Mouse (Mus musculus): ENCODE measurements at regions not wholly inside any gene's neighbourhood (a gene's known extent, or its start where the extent isn't known, plus 50 kb on each side); places are given as distances from the start of the nearest gene placed in this dataset.
"Not testable (repeated sequence)": the region's sequence is repeated elsewhere in the genome, so short reads cannot be mapped to it uniquely, and the experiment has no call there.

GRCm38 (mm10) chr3:56962248-56963013, 339.4 kb downstream of the Tm4sf1 start:
- TF ChIP-seq CTCF (conservative IDR thresholded peaks at IDR 0.05): no peak
- DNase-seq (ENCODE audit: low spot score in 2 of 2): peak; percentile 76 to 91
- no peak overlapping the region for H3K4me3 ChIP-seq
- H3K27ac ChIP-seq: peak overlapping the region; percentile 95

GRCm38 (mm10) chr3:56956978-56957377, 344.8 kb downstream of the Tm4sf1 start:
- H3K27ac ChIP-seq: peak overlapping the region; percentile 15; the same call in 1 of the 2 replicates
- TF ChIP-seq CTCF (conservative IDR thresholded peaks at IDR 0.05): no peak
- no peak overlapping the region for H3K4me3 ChIP-seq
- no peak for DNase-seq (ENCODE audit: low spot score in 2 of 2)

- TF ChIP-seq CTCF (conservative IDR thresholded peaks at IDR 0.05): no peak
- no peak overlapping the region for H3K27ac ChIP-seq
- H3K4me3 ChIP-seq: no peak overlapping the region
- no peak for DNase-seq (ENCODE audit: low spot score in 2 of 2)
Observed at GRCm38 (mm10) chr3:56955799-56956121, 346.0 kb downstream of the Tm4sf1 start.

DNA sequence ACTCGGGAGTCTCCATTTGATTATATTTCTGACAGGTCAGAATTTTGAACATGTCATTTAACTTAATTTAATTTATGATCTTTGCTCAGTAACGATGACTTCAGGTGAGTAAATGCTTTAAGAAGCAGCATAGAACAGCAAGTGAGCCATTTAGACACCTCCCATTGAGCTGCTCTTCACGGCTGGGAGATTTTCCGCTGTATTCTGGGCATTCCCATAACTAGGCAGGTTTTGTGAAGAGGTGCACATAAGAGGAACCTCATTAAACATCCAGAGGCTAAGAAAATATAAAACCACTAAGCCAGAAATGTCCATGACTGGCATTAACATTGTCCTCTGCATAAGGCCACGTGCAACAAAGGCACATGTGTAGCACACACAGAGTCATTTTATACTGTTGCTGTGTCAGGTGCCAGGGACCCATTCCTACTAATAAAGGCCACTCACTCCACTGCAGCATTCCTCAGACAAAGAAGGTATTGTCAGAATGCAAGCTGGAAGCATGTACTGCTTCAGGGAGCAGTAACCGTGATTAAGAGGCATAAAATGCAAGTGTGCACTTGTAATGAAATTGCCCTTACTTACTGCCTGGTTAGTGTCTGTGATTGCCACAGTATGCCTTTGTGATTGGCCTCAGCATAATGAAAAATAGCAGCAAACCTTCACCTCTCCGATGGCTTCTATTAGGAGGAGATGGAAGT, 346.5 kb downstream of the Tm4sf1 start:
- Histone ChIP-seq H3K27ac (no peak overlapping the region), H3K4me3 (no peak overlapping the region)
- no peak for TF ChIP-seq CTCF (conservative IDR thresholded peaks at IDR 0.05)
- DNase-seq (ENCODE audit: low spot score in 2 of 2): no peak

- H3K4me3 ChIP-seq; DNase-seq (ENCODE audit: low spot score in 2 of 2); H3K27ac ChIP-seq: not testable (repeated sequence)
Observed at GRCm38 (mm10) chr3:56942557-56942956, 359.2 kb downstream of the Tm4sf1 start.

- H3K27ac ChIP-seq; DNase-seq (ENCODE audit: low spot score in 2 of 2): not testable (repeated sequence)
Observed at GRCm38 (mm10) chr3:56928940-56929339, 372.8 kb downstream of the Tm4sf1 start.

GRCm38 (mm10) chr3:56898491-56898890, 403.3 kb downstream of the Tm4sf1 start:
- Histone ChIP-seq H3K4me3 (no peak overlapping the region), H3K27ac (no peak overlapping the region)
- DNase-seq (ENCODE audit: low spot score in 2 of 2): no peak
- no peak for TF ChIP-seq CTCF (conservative IDR thresholded peaks at IDR 0.05)

More at GRCm38 (mm10) chr3:56928940-56929339, 372.8 kb downstream of the Tm4sf1 start:
- H3K4me3 ChIP-seq: not testable (repeated sequence)

DNA sequence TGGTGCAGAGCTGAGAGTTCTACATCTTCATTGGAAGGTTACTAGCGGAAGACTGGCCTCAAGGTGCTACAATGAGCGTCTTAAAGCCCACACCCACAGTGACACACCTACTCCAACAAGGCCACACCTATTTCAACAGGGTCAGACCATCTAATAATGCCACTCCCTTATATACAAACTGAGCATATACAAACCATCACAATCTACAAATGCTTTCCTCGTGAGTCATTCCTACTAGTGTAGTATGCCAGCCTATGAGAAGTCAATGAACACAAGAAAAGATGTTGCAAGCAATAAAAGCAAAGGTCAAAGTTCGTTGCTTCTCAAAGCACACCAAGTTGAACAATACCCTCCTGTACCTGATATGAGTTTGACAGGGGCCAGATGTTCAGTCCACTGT, 424.7 kb downstream of the Tm4sf1 start:
- no peak for TF ChIP-seq CTCF (conservative IDR thresholded peaks at IDR 0.05)
- no peak overlapping the region for H3K4me3 ChIP-seq

DNA sequence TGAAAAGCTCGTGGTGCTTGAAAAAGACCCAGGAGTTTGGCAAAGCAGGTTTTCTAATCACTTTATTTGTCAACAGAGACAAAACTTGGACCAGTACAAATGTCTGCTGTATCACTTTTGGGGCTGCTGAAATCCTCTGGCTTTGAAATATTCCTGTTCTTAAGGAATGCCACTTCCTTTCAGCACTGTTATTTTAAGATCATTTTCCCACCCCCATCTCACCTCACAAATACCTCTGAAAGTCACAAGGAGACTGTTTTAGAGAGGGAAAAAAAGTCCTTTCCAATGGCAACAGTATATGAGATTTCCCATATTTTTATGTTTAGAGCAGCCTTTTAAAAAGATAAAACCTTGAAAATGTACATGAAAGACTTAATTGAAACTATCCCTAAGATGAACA, 438.2 kb downstream of the Tm4sf1 start:
- Histone ChIP-seq H3K4me3 (no peak overlapping the region), H3K27ac (no peak overlapping the region)
- DNase-seq (ENCODE audit: low spot score in 2 of 2): no peak
- no peak for TF ChIP-seq CTCF (conservative IDR thresholded peaks at IDR 0.05)

More for the DNA sequence above, 424.7 kb downstream of the Tm4sf1 start:
- no peak overlapping the region for H3K27ac ChIP-seq
- DNase-seq (ENCODE audit: low spot score in 2 of 2): no peak

DNA sequence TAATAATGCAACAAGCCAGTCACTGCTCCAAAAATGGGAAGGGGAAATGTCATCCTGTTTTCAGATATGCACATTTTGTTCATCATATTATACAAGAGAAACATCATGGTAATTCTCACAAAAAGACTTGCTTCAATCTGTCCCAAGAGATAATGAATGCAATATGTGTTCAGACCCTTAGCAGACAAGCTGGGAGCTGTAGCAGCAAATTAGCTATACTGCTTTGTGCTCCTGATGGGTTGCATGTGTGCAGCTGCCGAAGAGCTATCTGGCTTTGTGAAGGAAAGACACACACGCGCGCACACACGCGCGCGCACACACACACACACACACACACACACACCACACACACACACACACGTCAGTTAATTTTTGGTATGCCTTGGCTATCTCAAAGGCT, 441.9 kb downstream of the Tm4sf1 start:
- peak in 1 of 2 experiments; percentile 15 for DNase-seq (ENCODE audit: low spot score in 2 of 2)
- TF ChIP-seq CTCF (conservative IDR thresholded peaks at IDR 0.05): no peak
- H3K4me3 ChIP-seq: no peak overlapping the region
- H3K27ac ChIP-seq: 0 out of 2 replicates have a peak overlapping the region, but pooled peaks have one; percentile 60

DNA sequence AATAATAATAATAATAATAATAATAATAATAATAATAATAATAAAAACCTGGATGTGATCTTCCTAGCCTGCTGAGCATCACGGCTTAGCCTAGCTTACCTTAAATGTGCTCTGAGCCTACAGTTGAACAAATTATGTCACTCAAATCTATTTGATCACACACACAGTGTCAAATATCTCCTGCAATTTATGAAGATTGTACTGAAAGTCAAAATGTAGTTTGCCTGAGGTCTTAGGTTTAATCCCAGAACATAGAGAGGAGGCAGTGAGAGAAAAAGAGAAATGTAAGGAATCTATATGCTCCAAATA, 456.4 kb downstream of the Tm4sf1 start:
- Histone ChIP-seq H3K27ac (no peak overlapping the region), H3K4me3 (no peak overlapping the region)
- no peak for DNase-seq (ENCODE audit: low spot score in 2 of 2)
- TF ChIP-seq CTCF (conservative IDR thresholded peaks at IDR 0.05): no peak

DNA sequence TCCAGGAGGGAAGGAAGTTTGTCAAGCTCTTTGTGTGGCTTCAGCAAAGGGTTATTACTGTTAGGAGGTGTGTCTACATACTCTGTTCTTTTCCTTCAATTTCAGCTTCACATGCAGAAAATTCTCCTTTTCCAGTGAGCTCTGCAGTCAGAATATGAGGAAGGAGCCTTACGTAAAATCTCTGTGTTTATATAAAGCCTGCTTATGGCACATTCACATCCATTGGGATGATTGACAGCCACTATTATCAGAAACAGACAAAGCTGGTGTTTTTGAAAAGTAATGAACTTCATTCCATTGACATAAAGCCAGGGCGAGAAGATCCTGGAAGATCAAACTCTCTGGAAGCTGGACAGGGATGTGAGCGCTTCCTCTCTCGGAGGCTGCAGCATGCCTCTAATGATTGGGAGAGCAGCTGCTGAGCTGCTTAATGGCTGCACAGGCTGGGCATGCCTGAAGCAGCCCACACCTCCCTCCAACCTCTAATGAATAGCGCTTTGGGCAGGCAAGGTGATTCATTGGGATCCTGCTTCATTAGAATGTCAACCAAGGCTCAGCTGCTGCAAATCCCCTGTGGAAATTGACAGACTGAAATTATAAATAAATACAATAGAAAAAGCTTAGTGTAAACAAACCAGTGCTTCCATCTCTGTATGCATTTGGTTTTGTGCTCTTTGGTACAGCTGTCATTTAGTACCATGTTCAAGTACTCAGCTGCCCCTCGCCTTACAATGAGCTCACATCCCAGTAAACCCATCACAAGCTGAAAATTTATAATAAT, 456.9 kb downstream of the Tm4sf1 start:
- DNase-seq (ENCODE audit: low spot score in 2 of 2): no peak
- no peak overlapping the region for H3K4me3 ChIP-seq
- TF ChIP-seq CTCF (conservative IDR thresholded peaks at IDR 0.05): no peak
- H3K27ac ChIP-seq: peak overlapping the region; percentile 57

DNA sequence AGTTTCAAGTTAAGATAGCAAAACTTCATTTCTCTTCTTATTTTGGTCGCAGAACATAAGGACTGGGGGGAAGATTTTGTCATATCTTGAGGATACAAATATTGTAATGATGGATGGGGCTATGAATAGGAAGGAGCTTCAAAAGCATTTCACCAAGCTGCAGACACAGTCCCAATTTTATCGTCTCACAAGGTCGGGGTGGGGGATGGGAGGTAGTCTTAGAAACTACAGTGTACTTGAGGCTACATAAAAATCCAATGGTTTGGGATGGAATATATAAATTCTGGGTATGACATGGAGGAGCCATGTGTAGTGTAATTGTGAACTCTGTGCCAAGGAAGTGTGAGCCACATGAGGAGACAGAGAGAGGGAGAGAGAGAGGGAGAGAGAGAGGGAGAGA, 464.6 kb downstream of the Tm4sf1 start:
- no peak for DNase-seq (ENCODE audit: low spot score in 2 of 2)
- TF ChIP-seq CTCF (conservative IDR thresholded peaks at IDR 0.05): no peak
- Histone ChIP-seq H3K4me3 (no peak overlapping the region), H3K27ac (no peak overlapping the region)
